Mouse (Mus musculus) CH12.LX (cell line): Measurements from ENCODE around the gene Inpp5a. TPM values are rescaled to one million over a fixed set of nuclear protein-coding genes. Genes with fewer than 3 reads are reported as not detected.

ENCODE experiments used
- DNase-seq: peaks from one replicate; pipeline ENCODE4 v3.0.0-alpha.2; 2013; ENCODE audit errors: extremely low read depth
- H3K27ac ChIP-seq: 2 replicates; pipeline ENCODE4 v1.5.1; 2012; ENCODE audit warnings: low read depth, mild to moderate bottlenecking, control low read depth, moderate library complexity; ENCODE audit not compliant: insufficient read depth
- H3K27me3 ChIP-seq: replicated peaks from 2 replicates; pipeline ENCODE3; 2012; ENCODE audit warnings: inconsistent platforms
- H3K36me3 ChIP-seq, 2 experiments: replicated peaks in 1 of 2; 2 replicates each; pipeline versions ENCODE3 to v1.6.1; 2012; ENCODE audit warnings: inconsistent platforms in 1 of 2, low read length in 1 of 2, mild to moderate bottlenecking in 1 of 2, mixed read lengths in 1 of 2, moderate library complexity in 1 of 2; ENCODE audit not compliant: control insufficient read depth in 1 of 2, insufficient read depth in 1 of 2
- H3K4me1 ChIP-seq, 2 experiments: 2 replicates each; pipeline ENCODE4 v1.6.1; 2012; ENCODE audit warnings: inconsistent platforms in 1 of 2, moderate library complexity in 1 of 2; ENCODE audit not compliant: insufficient read depth in 2 of 2, control insufficient read depth in 1 of 2
- H3K4me2 ChIP-seq: 2 replicates; pipeline ENCODE4 v1.6.1; 2012; ENCODE audit warnings: low read depth, mild to moderate bottlenecking, control low read depth; ENCODE audit not compliant: poor library complexity, insufficient read depth, severe bottlenecking
- H3K4me3 ChIP-seq, 3 experiments: fragments of 150-350 bp in 1 of 3; sonication (generic) in 1 of 3; replicated peaks in 1 of 3; 2 replicates each; pipeline versions ENCODE3 to v1.5.1; 2011 to 2012; ENCODE audit warnings: low read depth in 2 of 3, low read length in 2 of 3, mild to moderate bottlenecking in 2 of 3, moderate library complexity in 2 of 3, control low read depth in 1 of 3, improper control_type of control experiment in 1 of 3, inconsistent platforms in 1 of 3, mixed read lengths in 1 of 3; ENCODE audit not compliant: poor library complexity in 1 of 3
- H3K79me2 ChIP-seq: replicated peaks from 2 replicates; pipeline ENCODE4 v1.6.1; 2012; ENCODE audit warnings: mild to moderate bottlenecking, moderate library complexity; ENCODE audit not compliant: control insufficient read depth, poor library complexity, insufficient read depth, severe bottlenecking; ENCODE audit errors: extremely low read depth
- H3K9ac ChIP-seq: 2 replicates; pipeline ENCODE4 v1.6.1; 2012; ENCODE audit warnings: low read depth, mild to moderate bottlenecking, control low read depth, moderate library complexity; ENCODE audit not compliant: insufficient read depth
- H3K9me3 ChIP-seq: replicated peaks from 2 replicates; pipeline ENCODE3; 2012; ENCODE audit warnings: low read length, inconsistent platforms, mixed read lengths
- CHD1 ChIP-seq: IDR thresholded peaks from 2 replicates; pipeline ENCODE4 v1.6.1; 2012; ENCODE audit warnings: low read depth, low read length, improper control_type of control experiment, inconsistent platforms
- CHD2 ChIP-seq: IDR thresholded peaks from 2 replicates; pipeline ENCODE4 v1.6.1; 2011; ENCODE audit warnings: low read length, improper control_type of control experiment
- CTCF ChIP-seq, 2 experiments: IDR thresholded peaks in 1 of 2; conservative IDR thresholded peaks in 1 of 2; 2 replicates each; pipeline ENCODE4 v1.5.1; 2011 to 2012; ENCODE audit warnings: low read depth in 2 of 2, low read length in 2 of 2, improper control_type of control experiment in 1 of 2, inconsistent platforms in 1 of 2, mild to moderate bottlenecking in 1 of 2, moderate library complexity in 1 of 2
- ELF1 ChIP-seq: IDR thresholded peaks from 2 replicates; pipeline ENCODE4 v1.6.1; 2014; ENCODE audit warnings: low read depth, mild to moderate bottlenecking, inconsistent platforms, low read length, improper control_type of control experiment
- ETS1 ChIP-seq: conservative IDR thresholded peaks from 2 replicates; pipeline ENCODE4 v1.6.1; 2012; ENCODE audit warnings: low read depth, mild to moderate bottlenecking, inconsistent platforms, low read length, improper control_type of control experiment, moderate library complexity
- IRF4 ChIP-seq: IDR thresholded peaks from 2 replicates; pipeline ENCODE4 v1.6.1; 2014; ENCODE audit warnings: low read depth, mild to moderate bottlenecking, inconsistent platforms, low read length, improper control_type of control experiment
- JUN ChIP-seq: IDR thresholded peaks from 2 replicates; pipeline ENCODE4 v1.6.1; 2011; ENCODE audit warnings: low read depth, mild to moderate bottlenecking, low read length, improper control_type of control experiment, moderate library complexity; ENCODE audit not compliant: insufficient read depth
- JUND ChIP-seq: conservative IDR thresholded peaks from 2 replicates; pipeline ENCODE4 v1.6.1; 2011; ENCODE audit warnings: low read depth, low read length, improper control_type of control experiment
- KAT2A ChIP-seq: IDR thresholded peaks from 2 replicates; pipeline ENCODE4 v1.6.1; 2012; ENCODE audit warnings: low read length, improper control_type of control experiment, inconsistent platforms; ENCODE audit not compliant: insufficient replicate concordance
- MAFK ChIP-seq: IDR thresholded peaks from 2 replicates; pipeline ENCODE4 v1.6.1; 2011; ENCODE audit warnings: low read length, improper control_type of control experiment; ENCODE audit not compliant: insufficient replicate concordance
- MAX ChIP-seq: IDR thresholded peaks from 2 replicates; pipeline ENCODE4 v1.6.1; 2011; ENCODE audit warnings: low read length, improper control_type of control experiment
- MAZ ChIP-seq: IDR thresholded peaks from 2 replicates; pipeline ENCODE4 v1.6.1; 2012; ENCODE audit warnings: low read depth, mild to moderate bottlenecking, inconsistent platforms, low read length, improper control_type of control experiment, moderate library complexity
- MEF2A ChIP-seq: IDR thresholded peaks from 2 replicates; pipeline ENCODE4 v1.6.1; 2014; ENCODE audit warnings: low read depth, mild to moderate bottlenecking, inconsistent platforms, low read length, improper control_type of control experiment, borderline replicate concordance
- NRF1 ChIP-seq: IDR thresholded peaks from 2 replicates; pipeline ENCODE4 v1.6.1; 2014; ENCODE audit warnings: low read depth, mild to moderate bottlenecking, inconsistent platforms, low read length, improper control_type of control experiment, moderate library complexity
- PAX5 ChIP-seq: IDR thresholded peaks from 2 replicates; pipeline ENCODE4 v1.6.1; 2012; ENCODE audit warnings: low read length, inconsistent platforms, mixed read lengths
- POLR2AphosphoS2 ChIP-seq: IDR thresholded peaks from 2 replicates; pipeline ENCODE4 v1.6.1; 2011; ENCODE audit warnings: low read depth, low read length, improper control_type of control experiment
- RAD21 ChIP-seq: IDR thresholded peaks from 2 replicates; pipeline ENCODE4 v1.6.1; 2011; ENCODE audit warnings: low read depth, mild to moderate bottlenecking, low read length, improper control_type of control experiment, moderate library complexity
- TBP ChIP-seq: conservative IDR thresholded peaks from 2 replicates; pipeline ENCODE4 v1.6.1; 2011; ENCODE audit warnings: low read depth, low read length, improper control_type of control experiment
- TCF12 ChIP-seq: IDR thresholded peaks from 2 replicates; pipeline ENCODE4 v1.6.1; 2014; ENCODE audit warnings: low read depth, mild to moderate bottlenecking, inconsistent platforms, low read length, improper control_type of control experiment
- USF2 ChIP-seq: conservative IDR thresholded peaks from 2 replicates; pipeline ENCODE4 v1.6.1; 2011; ENCODE audit warnings: low read depth, low read length, improper control_type of control experiment
- ZC3H11A ChIP-seq: IDR thresholded peaks from 2 replicates; pipeline ENCODE4 v1.6.1; 2012; ENCODE audit warnings: low read depth, mild to moderate bottlenecking, inconsistent platforms, low read length, improper control_type of control experiment
- ZKSCAN1 ChIP-seq: IDR thresholded peaks from 2 replicates; pipeline ENCODE4 v1.6.1; 2012; ENCODE audit warnings: low read depth, inconsistent platforms, low read length, improper control_type of control experiment, borderline replicate concordance
- dilution Hi-C: fragments of 300-500 bp; cut with MboI; formaldehyde crosslinking; loops from 2 replicates; pipeline ENCODE4 v1.14.3; 2020; ENCODE audit warnings: low sequenced_read_pairs; ENCODE audit not compliant: extremely low pct_unique_long_range_greater_than_20kb, extremely low pct_ligation_motif_present
- in situ Hi-C: fragments of 300-500 bp; cut with MboI; formaldehyde crosslinking; loops from 3 replicates; pipeline ENCODE4 v1.14.3; 2019; ENCODE audit warnings: low sequenced_read_pairs, low pct_ligation_motif_present, low pct_unique_long_range_greater_than_20kb, mixed read lengths
- polyA plus RNA-seq: library from polyadenylated mRNA; unstranded; fragments of >175 nt; gene quantifications from 2 replicates; pipeline ENCODE4 v1.2.1, GENCODE M21; 2012; ENCODE audit warnings: low read depth; ENCODE audit not compliant: insufficient read length
- total RNA-seq, 2 experiments: library from RNA; depleted of rRNA; stranded (reverse); fragments of 300-350 nt in 1 of 2; fragments of >200 nt in 1 of 2; gene quantifications; 2 replicates each; pipeline ENCODE4 v1.2.3; 2012 to 2014

Inpp5a gene
- total and polyA plus RNA-seq, 3 experiments, result 1.7 to 5.4 (median 3.0) TPM

DNA sequence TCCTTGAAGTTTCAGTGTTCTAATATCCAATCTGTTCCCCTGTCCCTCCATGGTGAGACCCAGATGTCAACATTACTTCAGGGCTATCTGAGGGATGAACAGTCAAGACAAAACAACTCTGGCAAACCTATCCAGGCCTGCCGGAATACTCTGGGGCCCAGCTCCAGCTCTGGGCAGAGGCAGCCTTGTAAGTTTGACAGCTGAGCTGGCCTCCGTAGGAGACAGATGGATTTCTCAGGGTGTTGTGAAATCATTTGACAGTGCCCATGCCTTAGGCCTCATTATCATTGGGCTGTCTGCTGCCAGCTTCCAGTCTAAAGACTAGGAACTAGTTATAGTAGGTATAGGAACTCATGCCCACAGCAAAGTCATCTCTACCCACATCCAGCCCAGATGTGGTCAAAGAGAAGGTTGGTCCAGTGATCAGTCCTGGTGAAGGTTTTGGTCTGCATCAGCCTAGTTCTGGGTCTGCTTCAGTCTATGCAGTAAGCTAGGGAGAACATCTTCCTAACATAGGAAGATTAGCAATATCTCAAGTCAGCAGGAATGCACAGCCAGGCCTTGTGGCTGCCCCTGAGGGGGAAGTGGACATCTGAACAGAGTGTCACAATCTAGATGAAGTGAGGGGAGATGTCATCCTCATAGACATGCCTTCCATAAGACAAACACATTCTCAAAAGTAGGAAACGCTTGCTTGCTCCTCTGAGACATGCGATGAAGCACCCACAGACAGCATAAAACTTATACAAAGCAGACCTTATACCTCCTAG, 34.4 kb upstream of the Inpp5a start:
- H3K36me3 ChIP-seq, result no peaks in the 10 kb centered on the region
- no peak overlapping the region for H3K9ac ChIP-seq
- H3K4me1 ChIP-seq, result no peaks in the 10 kb centered on the region
- H3K9me3 ChIP-seq, result no peaks in the 10 kb centered on the region
- peaks cover 6% of the 10 kb centered on the region for H3K27me3 ChIP-seq
- DNase-seq, result no peak
- no peak overlapping the region for H3K27ac ChIP-seq
- in situ Hi-C loops (no loop called here), dilution Hi-C loops (no loop called here)
- TF ChIP-seq TBP (no peak), PAX5 (no peak), ETS1 (no peak), RAD21 (no peak), ELF1 (no peak), MAZ (no peak), CTCF (conservative IDR thresholded peaks at IDR 0.05 in 1 of 2, IDR thresholded peaks at IDR 0.05 in 1 of 2; ENCODE audit: low read depth in 2 of 2, low read length in 2 of 2) (no peak), MEF2A (no peak), ZC3H11A (no peak), CHD2 (no peak), KAT2A (no peak), POLR2AphosphoS2 (no peak), IRF4 (no peak), CHD1 (no peak), JUND (no peak), MAFK (no peak), TCF12 (no peak), ZKSCAN1 (no peak), NRF1 (no peak)
- H3K4me2 ChIP-seq, result no peak overlapping the region
- no peaks in the 10 kb centered on the region for H3K79me2 ChIP-seq
- H3K4me3 ChIP-seq, result no peak overlapping the region

- no peak overlapping the region for H3K4me2 ChIP-seq
- no peak for DNase-seq
- in situ Hi-C loops, result no loop called here
- no peak overlapping the region for H3K9ac ChIP-seq
- H3K9me3 ChIP-seq, result no peaks in the 10 kb centered on the region
- TF ChIP-seq USF2 (no peak), CTCF (conservative IDR thresholded peaks at IDR 0.05 in 1 of 2, IDR thresholded peaks at IDR 0.05 in 1 of 2; ENCODE audit: low read depth in 2 of 2, low read length in 2 of 2) (no peak), MAZ (no peak), MAX (no peak), JUN (no peak), MAFK (no peak), TCF12 (no peak)
- no peak overlapping the region for H3K4me3 ChIP-seq
- dilution Hi-C loops, result no loop called here
- H3K27me3 ChIP-seq, result peaks cover 2% of the 10 kb centered on the region
- no peaks in the 10 kb centered on the region for H3K36me3 ChIP-seq
- no peak overlapping the region for H3K27ac ChIP-seq
- H3K4me1 ChIP-seq, result no peaks in the 10 kb centered on the region
- no peaks in the 10 kb centered on the region for H3K79me2 ChIP-seq
Observed at GRCm38 (mm10) chr7:139357043-139357442, 31.9 kb upstream of the Inpp5a start.
